Mouse (Mus musculus) embryonic facial prominence, embryonic 11.5 days (tissue): ENCODE data around the gene Ndufa4l2. TPM values are rescaled to one million over a fixed set of nuclear protein-coding genes. Genes with fewer than 3 reads are reported as not detected.

ENCODE experiments used
- polyA plus RNA-seq: library from polyadenylated mRNA; unstranded; fragments of >200 nt; fragmentation: Nextera tagmentation; extraction: Ambion mirVana; gene quantifications from 2 replicates; pipeline ENCODE4 v1.2.1, GENCODE M21; 2014

Ndufa4l2 gene
- polyA plus RNA-seq, 1 experiment from 2014 or later: 2.8 TPM

Other genes starting within 250 kb of the Ndufa4l2 start
- gene Dctn2, start 248.6 kb upstream of the Ndufa4l2 start, polyA plus RNA-seq: 162 and 180 TPM in 2 replicates
- 9.8 and 11.6 TPM in 2 replicates for gene Mbd6, start 225.9 kb upstream of the Ndufa4l2 start, polyA plus RNA-seq
- 174 and 179 TPM in 2 replicates for gene Mars, start 203.2 kb upstream of the Ndufa4l2 start, polyA plus RNA-seq
- gene Arhgap9, start 193.0 kb upstream of the Ndufa4l2 start, polyA plus RNA-seq: 1.8 and 2.7 TPM in 2 replicates
- gene Gli1, start 173.0 kb upstream of the Ndufa4l2 start, polyA plus RNA-seq: 7.1 and 9.6 TPM in 2 replicates
- gene Inhbe, start 160.6 kb upstream of the Ndufa4l2 start, polyA plus RNA-seq: not detected in 2 replicates
- gene Inhbc, start 144.5 kb upstream of the Ndufa4l2 start, polyA plus RNA-seq: not detected in 2 replicates
- 30.9 and 36.1 TPM in 2 replicates for gene R3hdm2, start 134.6 kb upstream of the Ndufa4l2 start, polyA plus RNA-seq
- 0.49 TPM in 1 of 2 replicates, not detected in the other for gene Stac3, start 13.3 kb upstream of the Ndufa4l2 start, polyA plus RNA-seq
- 68.7 and 73.5 TPM in 2 replicates for gene Shmt2, start 7.5 kb downstream of the Ndufa4l2 start, polyA plus RNA-seq
- 4.4 and 6.9 TPM in 2 replicates for gene Nxph4, start 19.6 kb downstream of the Ndufa4l2 start, polyA plus RNA-seq
- gene Lrp1, start 106.2 kb downstream of the Ndufa4l2 start, polyA plus RNA-seq: 55.5 and 59.0 TPM in 2 replicates
- gene Stat6, start 128.0 kb downstream of the Ndufa4l2 start, polyA plus RNA-seq: 8.1 and 8.2 TPM in 2 replicates
- 11.2 and 11.7 TPM in 2 replicates for gene Nemp1, start 151.9 kb downstream of the Ndufa4l2 start, polyA plus RNA-seq
- 8.0 and 9.3 TPM in 2 replicates for gene Nab2, start 153.6 kb downstream of the Ndufa4l2 start, polyA plus RNA-seq
- 0.40 and 0.55 TPM in 2 replicates for gene Myo1a, start 190.2 kb downstream of the Ndufa4l2 start, polyA plus RNA-seq
- gene Tac2, start 209.5 kb downstream of the Ndufa4l2 start, polyA plus RNA-seq: 1.9 and 2.9 TPM in 2 replicates
- 6.5 and 7.4 TPM in 2 replicates for gene Zbtb39, start 224.6 kb downstream of the Ndufa4l2 start, polyA plus RNA-seq
- gene Gpr182, start 236.8 kb downstream of the Ndufa4l2 start, polyA plus RNA-seq: 0.28 and 0.45 TPM in 2 replicates
- gene Rdh1, start 244.8 kb downstream of the Ndufa4l2 start, polyA plus RNA-seq: not detected in 2 replicates
- gene Rdh16f1, start 244.8 kb downstream of the Ndufa4l2 start, polyA plus RNA-seq: not detected in 2 replicates